Mouse (Mus musculus): ENCODE data around the gene Gucd1. TPM values are rescaled to one million over a fixed set of nuclear protein-coding genes. Genes with fewer than 3 reads are reported as not detected.
A peak's percentile ranks its signal among the peaks of the same experiment; 100 is the strongest.

Gene Gucd1
- polyA plus RNA-seq, 1 experiment from 2014 or later, result 23.9 TPM

GRCm38 (mm10) chr10:75325821-75326220, 192.0 kb downstream of the Gucd1 start:
- no peaks in the 10 kb centered on the region for H3K4me1 ChIP-seq (replicated peaks; ENCODE audit: control insufficient read depth, insufficient read depth, low read length)
- DNase-seq (ENCODE audit: low spot score) (no peak), ATAC-seq (ENCODE audit: low FRiP score) (no peak)
- no peak overlapping the region for H3K4me3 ChIP-seq (replicated peaks; ENCODE audit: low read length)
- H3K9me3 ChIP-seq (ENCODE audit: control insufficient read depth, low read length), result no peaks in the 10 kb centered on the region
- no peak overlapping the region for H3K9ac ChIP-seq
- H3K27ac ChIP-seq, result no peak overlapping the region
- WGBS, result 98% methylated on average over 23 of the region's 23 CpGs
- H3K36me3 ChIP-seq (replicated peaks; ENCODE audit: control insufficient read depth, insufficient read depth), result no peaks in the 10 kb centered on the region
- no peaks in the 10 kb centered on the region for H3K27me3 ChIP-seq (ENCODE audit: control insufficient read depth, insufficient read depth, low read length)
- no peak overlapping the region for H3K4me2 ChIP-seq (replicated peaks)

- no peaks in the 10 kb centered on the region for H3K9me3 ChIP-seq (ENCODE audit: control insufficient read depth, low read length)
- ATAC-seq (ENCODE audit: low FRiP score) (no peak), DNase-seq (ENCODE audit: low spot score) (no peak)
- no peak overlapping the region for H3K27ac ChIP-seq
- WGBS, result 72% methylated on average over 10 of the region's 10 CpGs
- H3K4me1 ChIP-seq (replicated peaks; ENCODE audit: control insufficient read depth, insufficient read depth, low read length), result no peaks in the 10 kb centered on the region
- H3K4me3 ChIP-seq (replicated peaks; ENCODE audit: low read length), result no peak overlapping the region
- no peaks in the 10 kb centered on the region for H3K27me3 ChIP-seq (ENCODE audit: control insufficient read depth, insufficient read depth, low read length)
- H3K4me2 ChIP-seq (replicated peaks), result no peak overlapping the region
- H3K9ac ChIP-seq, result no peak overlapping the region
- no peaks in the 10 kb centered on the region for H3K36me3 ChIP-seq (replicated peaks; ENCODE audit: control insufficient read depth, insufficient read depth)
Observed at GRCm38 (mm10) chr10:75324391-75324790, 193.4 kb downstream of the Gucd1 start.

GRCm38 (mm10) chr10:75323986-75324385, 193.8 kb downstream of the Gucd1 start:
- WGBS, result 87% methylated on average over 8 of the region's 8 CpGs
- Histone ChIP-seq H3K4me2 (replicated peaks) (no peak overlapping the region), H3K9me3 (ENCODE audit: control insufficient read depth, low read length) (no peaks in the 10 kb centered on the region), H3K4me1 (replicated peaks; ENCODE audit: control insufficient read depth, insufficient read depth, low read length) (no peaks in the 10 kb centered on the region), H3K27ac (no peak overlapping the region), H3K27me3 (ENCODE audit: control insufficient read depth, insufficient read depth, low read length) (no peaks in the 10 kb centered on the region), H3K4me3 (replicated peaks; ENCODE audit: low read length) (no peak overlapping the region), H3K36me3 (replicated peaks; ENCODE audit: control insufficient read depth, insufficient read depth) (no peaks in the 10 kb centered on the region), H3K9ac (no peak overlapping the region)
- ATAC-seq (ENCODE audit: low FRiP score), result no peak
- DNase-seq (ENCODE audit: low spot score), result no peak

- no peak overlapping the region for H3K27ac ChIP-seq
- no peaks in the 10 kb centered on the region for H3K9me3 ChIP-seq (ENCODE audit: control insufficient read depth, low read length)
- WGBS, result 55% methylated on average over 6 of the region's 6 CpGs
- no peaks in the 10 kb centered on the region for H3K36me3 ChIP-seq (replicated peaks; ENCODE audit: control insufficient read depth, insufficient read depth)
- no peak overlapping the region for H3K4me3 ChIP-seq (replicated peaks; ENCODE audit: low read length)
- H3K4me2 ChIP-seq (replicated peaks), result no peak overlapping the region
- ATAC-seq (ENCODE audit: low FRiP score), result no peak
- H3K27me3 ChIP-seq (ENCODE audit: control insufficient read depth, insufficient read depth, low read length), result peaks cover 9% of the 10 kb centered on the region
- no peak overlapping the region for H3K9ac ChIP-seq
- H3K4me1 ChIP-seq (replicated peaks; ENCODE audit: control insufficient read depth, insufficient read depth, low read length), result no peaks in the 10 kb centered on the region
- no peak for DNase-seq (ENCODE audit: low spot score)
Observed at GRCm38 (mm10) chr10:75322966-75323365, 194.8 kb downstream of the Gucd1 start.

GRCm38 (mm10) chr10:75320321-75320720, 197.5 kb downstream of the Gucd1 start:
- DNase-seq (ENCODE audit: low spot score) (no peak), ATAC-seq (ENCODE audit: low FRiP score) (no peak)
- no peaks in the 10 kb centered on the region for H3K9me3 ChIP-seq (ENCODE audit: control insufficient read depth, low read length)
- WGBS, result 69% methylated on average over 4 of the region's 4 CpGs
- H3K4me1 ChIP-seq (replicated peaks; ENCODE audit: control insufficient read depth, insufficient read depth, low read length), result peaks cover 7% of the 10 kb centered on the region; the same call in 1 of the 2 replicates
- H3K9ac ChIP-seq, result no peak overlapping the region
- H3K4me3 ChIP-seq (replicated peaks; ENCODE audit: low read length), result no peak overlapping the region
- no peaks in the 10 kb centered on the region for H3K36me3 ChIP-seq (replicated peaks; ENCODE audit: control insufficient read depth, insufficient read depth)
- H3K4me2 ChIP-seq (replicated peaks), result no peak overlapping the region
- H3K27me3 ChIP-seq (ENCODE audit: control insufficient read depth, insufficient read depth, low read length), result peaks cover 24% of the 10 kb centered on the region
- no peak overlapping the region for H3K27ac ChIP-seq

GRCm38 (mm10) chr10:75318206-75318605, 199.6 kb downstream of the Gucd1 start:
- H3K4me2 ChIP-seq (replicated peaks), result peak overlapping the region; percentile 48
- H3K9ac ChIP-seq, result no peak overlapping the region
- ATAC-seq (ENCODE audit: low FRiP score), result no peak
- WGBS, result 86% methylated on average over 6 of the region's 6 CpGs
- no peak for DNase-seq (ENCODE audit: low spot score)
- peak overlapping the region; percentile 35 for H3K4me3 ChIP-seq (replicated peaks; ENCODE audit: low read length)
- H3K27ac ChIP-seq, result no peak overlapping the region
- H3K27me3 ChIP-seq (ENCODE audit: control insufficient read depth, insufficient read depth, low read length), result peaks cover 24% of the 10 kb centered on the region
- H3K9me3 ChIP-seq (ENCODE audit: control insufficient read depth, low read length), result no peaks in the 10 kb centered on the region
- no peaks in the 10 kb centered on the region for H3K36me3 ChIP-seq (replicated peaks; ENCODE audit: control insufficient read depth, insufficient read depth)
- H3K4me1 ChIP-seq (replicated peaks; ENCODE audit: control insufficient read depth, insufficient read depth, low read length), result peaks cover 7% of the 10 kb centered on the region; the same call in 1 of the 2 replicates

- Histone ChIP-seq H3K4me1 (replicated peaks; ENCODE audit: control insufficient read depth, insufficient read depth, low read length) (peaks cover 7% of the 10 kb centered on the region; the same call in 1 of the 2 replicates), H3K27me3 (ENCODE audit: control insufficient read depth, insufficient read depth, low read length) (peaks cover 24% of the 10 kb centered on the region), H3K36me3 (replicated peaks; ENCODE audit: control insufficient read depth, insufficient read depth) (peaks cover 9% of the 10 kb centered on the region), H3K9ac (peak overlapping the region; percentile 11), H3K4me3 (replicated peaks; ENCODE audit: low read length) (peak overlapping the region; percentile 35), H3K9me3 (ENCODE audit: control insufficient read depth, low read length) (no peaks in the 10 kb centered on the region), H3K27ac (peak overlapping the region; percentile 51; the same call in 1 of the 2 replicates), H3K4me2 (replicated peaks) (peak overlapping the region; percentile 48)
- WGBS, result 2% methylated on average over 81 of the region's 81 CpGs
- DNase-seq (ENCODE audit: low spot score) (peak; percentile 55), ATAC-seq (ENCODE audit: low FRiP score) (peak; percentile 53; the same call in 1 of the 2 replicates)
Observed at GRCm38 (mm10) chr10:75316908-75317761, 200.6 kb downstream of the Gucd1 start.

- H3K27me3 ChIP-seq (ENCODE audit: control insufficient read depth, insufficient read depth, low read length), result peaks cover 24% of the 10 kb centered on the region
- H3K9ac ChIP-seq, result peak within 1 kb of the TSS; percentile 11
- WGBS, result 2% methylated on average over 4 of the region's 4 CpGs
- no peaks in the 10 kb centered on the region for H3K9me3 ChIP-seq (ENCODE audit: control insufficient read depth, low read length)
- no peak for DNase-seq (ENCODE audit: low spot score)
- peak within 1 kb of the TSS; percentile 48 for H3K4me2 ChIP-seq (replicated peaks)
- no peak for ATAC-seq (ENCODE audit: low FRiP score)
- H3K27ac ChIP-seq, result peak within 1 kb of the TSS; percentile 51; the same call in 1 of the 2 replicates
- peak within 1 kb of the TSS; percentile 35 for H3K4me3 ChIP-seq (replicated peaks; ENCODE audit: low read length)
- peaks cover 7% of the 10 kb centered on the region; the same call in 1 of the 2 replicates for H3K4me1 ChIP-seq (replicated peaks; ENCODE audit: control insufficient read depth, insufficient read depth, low read length)
- H3K36me3 ChIP-seq (replicated peaks; ENCODE audit: control insufficient read depth, insufficient read depth), result peaks cover 12% of the 10 kb centered on the region
Observed at GRCm38 (mm10) chr10:75316872-75316907, 201.1 kb downstream of the Gucd1 start, which contains the start of gene Adora2a. Gene Adora2a (plus strand): TSS chr10:75316877.

GRCm38 (mm10) chr10:75316472-75316871, 201.3 kb downstream of the Gucd1 start:
- H3K27me3 ChIP-seq (ENCODE audit: control insufficient read depth, insufficient read depth, low read length), result peaks cover 24% of the 10 kb centered on the region
- WGBS, result 6% methylated on average over 9 of the region's 9 CpGs
- no peak overlapping the region; the same call in 1 of the 2 replicates for H3K27ac ChIP-seq
- H3K36me3 ChIP-seq (replicated peaks; ENCODE audit: control insufficient read depth, insufficient read depth), result peaks cover 14% of the 10 kb centered on the region
- DNase-seq (ENCODE audit: low spot score), result no peak
- no peaks in the 10 kb centered on the region for H3K9me3 ChIP-seq (ENCODE audit: control insufficient read depth, low read length)
- peak overlapping the region; percentile 35 for H3K4me3 ChIP-seq (replicated peaks; ENCODE audit: low read length)
- peak; percentile 26; the same call in 1 of the 2 replicates for ATAC-seq (ENCODE audit: low FRiP score)
- peak overlapping the region; percentile 11 for H3K9ac ChIP-seq
- peak overlapping the region; percentile 48 for H3K4me2 ChIP-seq (replicated peaks)
- H3K4me1 ChIP-seq (replicated peaks; ENCODE audit: control insufficient read depth, insufficient read depth, low read length), result peaks cover 7% of the 10 kb centered on the region; the same call in 1 of the 2 replicates

Measured in hindbrain, embryonic 14.5 days (tissue).